Mouse (Mus musculus): ENCODE measurements at regions not wholly inside any gene's neighbourhood (a gene's known extent, or its start where the extent isn't known, plus 50 kb on each side); places are given as distances from the start of the nearest gene placed in this dataset.

DNA sequence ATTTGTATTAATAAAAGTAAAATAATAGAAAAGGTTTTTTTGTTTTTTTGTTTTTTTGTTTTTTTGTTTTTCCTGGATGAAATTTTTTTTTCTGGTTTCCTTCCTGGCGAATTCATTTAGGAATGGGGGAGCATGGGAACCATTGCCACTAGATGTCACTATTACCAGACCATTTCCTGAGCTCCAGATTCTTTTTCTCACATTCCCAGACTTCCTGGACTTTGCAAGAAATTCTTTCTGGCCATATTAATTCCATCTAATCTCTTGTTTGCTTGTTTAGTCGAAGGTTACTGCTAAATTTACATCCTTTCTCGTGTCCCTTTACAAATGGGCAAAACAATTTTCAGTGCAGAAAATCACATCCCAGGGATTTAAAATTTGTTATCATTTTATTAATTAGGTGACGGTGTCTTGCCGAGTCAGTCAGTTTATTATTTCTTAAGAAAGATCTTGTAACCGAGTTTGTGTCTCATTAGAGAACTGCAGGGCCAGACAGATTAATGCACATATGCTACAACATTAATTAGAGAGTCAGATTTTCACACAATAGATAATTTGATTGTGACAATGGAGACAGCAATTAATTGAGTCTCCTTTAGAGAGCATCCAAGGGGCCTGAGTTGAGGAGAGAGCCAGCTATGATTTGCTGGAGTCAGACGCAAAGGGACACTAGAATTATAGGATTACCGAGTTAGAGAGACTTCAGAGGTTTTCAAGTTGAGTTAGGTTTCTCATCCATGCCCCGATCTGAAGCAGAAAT, 1702.5 kb upstream of the Tenm2 start:
- Histone ChIP-seq H3K27ac (no peak overlapping the region), H3K36me3 (ENCODE audit: insufficient read depth, low read length) (no peaks in the 10 kb centered on the region), H3K9me3 (ENCODE audit: low read length) (no peaks in the 10 kb centered on the region), H3K27me3 (ENCODE audit: insufficient read depth, low read length) (no peaks in the 10 kb centered on the region), H3K9ac (replicated peaks; ENCODE audit: low read length) (no peak overlapping the region), H3K4me3 (ENCODE audit: low read length) (no peak overlapping the region), H3K4me1 (ENCODE audit: insufficient read depth, low read length) (0 out of 2 replicates have a peak, but pooled peaks cover 4% of the 10 kb centered on the region), H3K4me2 (ENCODE audit: low read depth, low read length) (0 out of 2 replicates have a peak overlapping the region, but pooled peaks have one; percentile 18)
- ATAC-seq (no peak), DNase-seq (ENCODE audit: low spot score) (peak; percentile 79)
- WGBS: 29% methylated on average over 9 of the region's 9 CpGs
- TF ChIP-seq CTCF (IDR thresholded peaks at IDR 0.05; ENCODE audit: low read depth): peak; percentile 66
